Mouse (Mus musculus) cerebellum, adult 2 months (tissue): ENCODE measurements around the gene Ebf1. TPM values are rescaled to one million over a fixed set of nuclear protein-coding genes. Genes with fewer than 3 reads are reported as not detected.

Experiments
- DNase-seq, 2 experiments: peaks; one replicate each; pipeline ENCODE4 v3.0.0; 2021
- H3K27ac ChIP-seq: fragments of 200-500 bp; 2 replicates; pipeline ENCODE4 v1.5.1; 2012; ENCODE audit warnings: low read length, control low read depth, inconsistent platforms; ENCODE audit not compliant: insufficient read depth
- H3K27me3 ChIP-seq: fragments of 200-500 bp; 2 replicates; pipeline ENCODE4 v1.6.1; 2012; ENCODE audit warnings: inconsistent platforms, mild to moderate bottlenecking, low read length, moderate library complexity; ENCODE audit not compliant: control insufficient read depth, insufficient read depth
- H3K4me1 ChIP-seq: fragments of 200-500 bp; 2 replicates; pipeline ENCODE4 v1.6.1; 2011; ENCODE audit warnings: low read length; ENCODE audit not compliant: control insufficient read depth, insufficient read depth
- H3K4me3 ChIP-seq: fragments of 200-500 bp; replicated peaks from 2 replicates; pipeline ENCODE3; 2011; ENCODE audit warnings: mild to moderate bottlenecking, low read depth, low read length, control low read depth; ENCODE audit not compliant: insufficient read depth
- CTCF ChIP-seq: fragments of 200-500 bp; IDR thresholded peaks from 2 replicates; pipeline ENCODE4 v1.5.1; 2011; ENCODE audit warnings: low read depth, mild to moderate bottlenecking, control low read depth, low read length, moderate library complexity, borderline replicate concordance; ENCODE audit not compliant: insufficient read depth
- POLR2A ChIP-seq: fragments of 200-500 bp; IDR thresholded peaks from 2 replicates; pipeline ENCODE4 v1.6.1; 2011; ENCODE audit warnings: low read length, control low read depth, borderline replicate concordance; ENCODE audit not compliant: insufficient read depth
- WGBS: fragments of 180-500 bp; shearing (Covaris S2); methylation state at CpG from one replicate; pipeline ENCODE4 v1.1.7; 2018; 5-methylcytosine and 5-hydroxymethylcytosine counted together
- polyA plus RNA-seq: library from polyadenylated mRNA; depleted of rRNA; stranded (reverse); fragments of >200 nt; gene quantifications from 2 replicates; pipeline ENCODE4 v1.2.3, GENCODE M21; 2012

The Ebf1 gene
- polyA plus RNA-seq, 1 experiment, result 24.9 TPM

DNA sequence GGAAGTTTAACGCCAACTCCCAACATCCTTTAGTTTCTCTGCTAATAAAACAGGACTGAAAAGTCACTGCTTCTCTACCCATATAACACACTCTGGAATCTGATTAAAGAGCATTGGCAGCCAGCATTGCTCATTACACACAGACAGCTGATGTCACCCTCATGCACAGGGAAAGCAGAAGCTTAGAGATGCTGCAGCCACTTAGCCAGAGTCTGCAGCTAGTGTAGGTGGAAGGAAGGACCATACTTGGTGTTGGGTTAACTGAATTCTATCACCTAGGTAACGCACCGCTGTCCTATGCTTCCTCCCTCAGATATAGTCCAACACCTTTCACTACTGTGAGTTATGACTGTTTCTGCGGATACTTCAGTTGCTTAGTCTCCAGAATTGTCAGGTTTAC lies 64.9 kb downstream of the Ebf1 start:
- H3K4me1 ChIP-seq, result no peaks in the 10 kb centered on the region
- no peak overlapping the region for H3K27ac ChIP-seq
- no peak for DNase-seq
- no peaks in the 10 kb centered on the region for H3K27me3 ChIP-seq
- TF ChIP-seq POLR2A, result no peak
- TF ChIP-seq CTCF, result no peak
- H3K4me3 ChIP-seq, result no peak overlapping the region
- WGBS, result 98% methylated on average over 4 of the region's 4 CpGs

DNA sequence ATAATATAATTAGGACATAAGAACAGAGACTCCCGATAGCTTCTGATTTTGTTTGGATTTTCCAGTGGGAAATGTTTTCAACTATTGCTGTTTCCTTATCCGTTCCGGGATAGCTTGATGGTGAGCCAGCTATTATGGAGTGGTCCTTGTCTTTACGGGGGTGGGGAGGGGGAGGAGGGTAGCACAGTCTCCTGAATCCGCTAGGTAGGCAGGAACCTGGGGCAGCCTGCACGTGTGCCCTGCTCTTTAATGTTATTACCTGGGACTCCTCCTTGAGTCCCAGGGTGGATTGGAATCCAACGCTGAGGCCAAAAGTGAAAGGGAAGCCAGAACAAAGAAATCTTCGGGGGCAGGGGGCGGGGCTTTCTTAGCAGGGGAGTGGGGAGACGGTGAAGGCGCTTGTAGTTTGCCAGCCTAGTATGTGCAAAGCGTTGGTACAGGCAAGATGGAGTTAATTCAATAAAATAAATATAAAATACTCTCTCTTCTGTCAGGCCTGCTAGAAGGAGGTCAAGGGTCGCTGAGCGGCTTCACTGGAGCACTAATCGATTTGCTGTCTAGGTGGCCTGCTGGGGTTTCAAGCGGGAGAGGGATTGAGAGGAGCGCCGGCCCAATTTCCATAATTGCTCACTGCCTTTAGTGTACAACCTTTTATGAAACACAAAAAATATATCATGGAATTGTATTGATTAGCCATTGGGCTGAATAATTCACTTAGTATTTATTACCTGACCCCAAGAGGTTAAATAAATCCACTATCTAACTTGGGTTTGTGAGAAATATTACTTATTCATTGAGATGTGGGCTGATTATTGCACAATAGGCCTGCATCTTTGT lies 65.8 kb downstream of the Ebf1 start:
- 69% methylated on average over 18 of the region's 18 CpGs for WGBS
- DNase-seq, result no peak
- H3K4me1 ChIP-seq, result no peaks in the 10 kb centered on the region
- TF ChIP-seq POLR2A (no peak), CTCF (no peak)
- no peak overlapping the region for H3K4me3 ChIP-seq
- no peaks in the 10 kb centered on the region for H3K27me3 ChIP-seq
- H3K27ac ChIP-seq, result no peak overlapping the region

DNA sequence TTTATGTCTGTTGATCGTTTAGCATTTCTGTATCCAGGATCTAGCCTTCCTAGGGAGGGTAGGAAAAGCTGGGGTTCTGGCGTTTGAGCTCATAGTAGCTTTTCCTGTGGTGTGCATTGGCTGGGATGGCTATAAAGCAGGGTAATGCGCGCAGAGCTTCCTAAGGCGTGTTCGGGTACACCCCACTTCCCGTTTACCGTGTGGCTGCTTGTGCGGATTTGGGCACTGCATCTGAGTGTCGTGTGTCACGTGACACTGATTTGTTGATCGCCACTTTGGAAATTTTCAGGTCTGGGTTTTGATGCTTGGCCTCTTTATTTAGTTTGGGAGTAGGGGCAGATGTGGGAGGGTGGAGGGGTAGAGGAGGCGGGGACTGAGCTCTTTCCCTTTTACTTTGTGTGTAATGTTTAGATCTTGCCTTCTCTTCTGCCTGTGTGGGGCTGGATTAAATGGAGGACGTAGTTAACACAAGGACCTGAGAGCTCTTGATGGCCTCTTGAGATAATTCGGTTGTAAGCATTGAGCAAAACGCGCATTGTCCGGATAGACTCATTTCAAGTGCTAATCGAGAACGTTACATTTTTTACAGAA lies 67.5 kb downstream of the Ebf1 start:
- peaks cover 5% of the 10 kb centered on the region; the same call in 1 of the 2 replicates for H3K4me1 ChIP-seq
- H3K27me3 ChIP-seq, result no peaks in the 10 kb centered on the region
- H3K4me3 ChIP-seq, result no peak overlapping the region
- H3K27ac ChIP-seq, result no peak overlapping the region
- TF ChIP-seq CTCF, result no peak
- TF ChIP-seq POLR2A, result no peak
- DNase-seq, result no peak
- WGBS, result 80% methylated on average over 20 of the region's 20 CpGs

DNA sequence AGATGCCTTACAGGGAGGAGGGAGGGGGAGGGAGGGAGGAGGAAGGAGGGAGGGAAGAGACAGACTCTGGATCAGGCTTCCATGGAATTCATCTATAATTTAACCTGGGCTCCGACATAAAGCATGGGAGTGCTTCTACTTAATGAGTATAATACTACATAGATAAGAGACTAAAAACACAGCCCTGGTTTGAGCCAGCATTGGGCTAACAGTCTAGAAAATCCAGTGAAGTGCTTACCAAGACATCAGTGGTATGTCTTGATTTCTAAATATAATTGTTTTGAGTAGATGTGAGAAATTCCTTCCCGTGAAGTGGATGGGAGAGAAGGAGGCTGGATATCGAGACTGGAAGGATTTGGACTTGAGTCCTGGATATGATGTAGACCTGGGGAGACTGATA lies 68.0 kb downstream of the Ebf1 start:
- Histone ChIP-seq H3K4me3 (no peak overlapping the region), H3K27me3 (no peaks in the 10 kb centered on the region), H3K4me1 (peaks cover 10% of the 10 kb centered on the region; the same call in 1 of the 2 replicates), H3K27ac (no peak overlapping the region)
- no peak for TF ChIP-seq POLR2A
- no peak for TF ChIP-seq CTCF
- DNase-seq, result no peak
- whole genome bisulfite sequencing, result 93% methylated on average over 3 of the region's 3 CpGs

DNA sequence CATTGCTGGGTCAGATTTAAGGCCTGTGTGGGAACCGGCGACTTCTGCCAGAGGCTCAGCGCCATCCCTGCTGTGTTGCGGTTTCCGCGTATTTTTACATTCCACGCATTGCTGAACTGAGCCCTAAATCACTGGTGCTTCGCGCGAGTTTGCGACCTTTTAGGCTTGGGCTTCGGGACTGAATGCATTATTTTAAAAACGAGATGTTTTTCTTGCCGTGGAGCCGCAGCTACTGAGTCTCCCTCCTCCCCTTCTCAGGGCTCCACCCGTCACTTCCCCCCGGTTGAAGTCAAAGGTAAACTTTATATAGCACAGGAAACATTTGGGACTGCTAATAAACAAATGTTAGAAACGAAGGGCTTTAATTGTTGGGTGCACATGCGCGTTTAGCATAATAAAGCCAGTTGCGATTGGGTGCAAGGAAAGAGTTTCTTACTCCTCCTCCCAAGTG lies 68.8 kb downstream of the Ebf1 start:
- no peak for DNase-seq
- Histone ChIP-seq H3K4me1 (peaks cover 11% of the 10 kb centered on the region; the same call in 1 of the 2 replicates), H3K27me3 (no peaks in the 10 kb centered on the region), H3K27ac (no peak overlapping the region), H3K4me3 (peak overlapping the region; percentile 44)
- WGBS, result 65% methylated on average over 21 of the region's 21 CpGs
- TF ChIP-seq CTCF, result no peak
- TF ChIP-seq POLR2A, result no peak

DNA sequence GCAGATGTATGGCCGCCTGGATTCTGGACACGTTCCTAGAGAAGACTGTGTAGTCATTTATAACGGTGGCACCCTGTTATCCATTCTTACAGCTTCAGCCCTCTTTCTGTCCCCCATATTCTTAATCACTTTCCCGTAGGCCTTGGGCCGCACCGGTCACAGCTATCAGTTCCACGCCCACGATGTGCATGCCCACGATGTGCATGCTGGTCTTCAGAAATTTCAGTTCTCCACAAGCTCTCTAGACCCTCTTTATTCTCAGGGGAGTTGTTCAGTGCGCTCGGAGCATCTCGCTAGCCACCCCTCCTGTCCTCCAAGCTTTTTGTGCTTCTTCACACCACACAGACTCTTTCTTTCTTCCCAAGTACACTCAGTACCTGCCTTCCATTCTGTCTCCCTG lies 69.3 kb downstream of the Ebf1 start:
- Histone ChIP-seq H3K4me3 (no peak overlapping the region), H3K4me1 (peaks cover 11% of the 10 kb centered on the region; the same call in 1 of the 2 replicates), H3K27me3 (no peaks in the 10 kb centered on the region), H3K27ac (no peak overlapping the region; the same call in 1 of the 2 replicates)
- TF ChIP-seq CTCF, result no peak
- no peak for TF ChIP-seq POLR2A
- 77% methylated on average over 12 of the region's 12 CpGs for WGBS
- DNase-seq, result no peak

DNA sequence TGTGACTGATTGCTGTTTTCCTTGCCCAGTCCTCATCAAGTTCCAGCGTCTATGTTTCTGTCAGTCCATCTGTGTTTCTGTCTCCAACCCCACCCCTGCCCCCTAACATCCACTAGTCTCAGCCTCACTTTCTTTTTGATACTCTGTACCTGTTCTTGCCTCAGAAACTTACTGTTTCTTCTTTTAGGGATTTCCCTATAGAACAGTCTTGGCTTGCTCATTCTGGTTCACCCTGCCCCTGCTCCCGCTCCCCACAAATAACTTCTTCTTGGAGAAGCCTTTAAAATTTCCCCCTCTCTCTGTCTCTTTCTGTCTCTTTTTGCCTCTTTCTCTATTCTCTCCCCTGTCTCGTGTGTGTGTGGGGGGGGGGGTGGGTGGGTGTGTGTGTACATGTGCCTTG lies 71.4 kb downstream of the Ebf1 start:
- DNase-seq, result no peak
- 82% methylated on average over 3 of the region's 3 CpGs for WGBS
- TF ChIP-seq CTCF, result no peak
- TF ChIP-seq POLR2A, result no peak
- Histone ChIP-seq H3K4me1 (peaks cover 11% of the 10 kb centered on the region; the same call in 1 of the 2 replicates), H3K4me3 (no peak overlapping the region), H3K27ac (no peak overlapping the region), H3K27me3 (no peaks in the 10 kb centered on the region)

DNA sequence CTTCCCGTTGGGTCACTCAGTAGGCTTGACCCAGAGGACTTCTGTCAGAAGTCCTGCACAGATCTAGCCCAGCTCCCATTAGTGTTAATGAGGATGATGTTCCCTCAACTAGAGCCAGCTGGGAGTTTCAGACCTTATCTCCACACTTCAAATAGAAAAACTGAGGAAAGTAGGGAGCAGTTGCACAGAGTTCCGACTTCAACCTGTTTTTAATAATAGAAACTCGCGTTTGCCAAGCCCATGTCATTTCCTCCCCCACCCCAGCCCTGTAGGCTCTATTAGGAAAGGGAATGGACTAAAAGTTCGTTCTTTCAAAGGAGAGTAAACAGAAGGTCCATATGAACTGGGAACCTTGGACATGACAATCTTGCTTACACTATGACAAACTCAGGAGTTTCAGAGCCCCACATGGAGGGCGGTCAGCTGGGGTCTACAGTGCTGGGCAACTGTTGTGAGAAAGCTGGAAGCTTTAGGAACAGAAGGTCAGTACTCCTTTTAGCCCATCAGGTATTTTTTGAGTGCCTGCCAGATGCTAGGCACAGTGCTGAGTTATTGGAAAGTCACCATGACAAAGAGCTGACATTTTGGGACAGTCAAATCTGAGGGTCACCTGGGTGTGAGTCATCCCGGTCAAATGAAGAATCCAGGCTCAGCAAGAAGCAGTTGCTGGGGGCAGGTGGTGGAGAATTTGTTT lies 72.6 kb downstream of the Ebf1 start:
- TF ChIP-seq POLR2A (no peak), CTCF (no peak)
- WGBS, result 56% methylated on average over 7 of the region's 7 CpGs
- H3K27me3 ChIP-seq, result no peaks in the 10 kb centered on the region
- DNase-seq, result peak; percentile 29 to 72
- peaks cover 11% of the 10 kb centered on the region; the same call in 1 of the 2 replicates for H3K4me1 ChIP-seq
- no peak overlapping the region for H3K4me3 ChIP-seq
- H3K27ac ChIP-seq, result no peak overlapping the region; the same call in 1 of the 2 replicates
